Mouse (Mus musculus) ES-E14 (cell line): Measurements from ENCODE around the gene Nmrk1. TPM values are rescaled to one million over a fixed set of nuclear protein-coding genes. Genes with fewer than 3 reads are reported as not detected.

ENCODE experiments used
- DNase-seq: peaks from one replicate; pipeline ENCODE4 v3.0.0-alpha.2; 2013; ENCODE audit warnings: low read depth, low spot score
- H3K27ac ChIP-seq: 2 replicates; pipeline ENCODE4 v1.5.1; 2012; ENCODE audit warnings: low read depth, mild to moderate bottlenecking, low read length, moderate library complexity, mixed read lengths; ENCODE audit not compliant: poor library complexity, insufficient read depth, severe bottlenecking
- H3K36me3 ChIP-seq: 2 replicates; pipeline ENCODE4 v1.6.1; 2012; ENCODE audit warnings: mild to moderate bottlenecking, low read length, moderate library complexity, mixed read lengths; ENCODE audit not compliant: control insufficient read depth, poor library complexity, insufficient read depth, severe bottlenecking
- H3K4me1 ChIP-seq, 2 experiments: fragments of 150-350 bp in 1 of 2; sonication (generic) in 1 of 2; 2 replicates each; pipeline ENCODE4 v1.6.1; 2012; ENCODE audit warnings: low read length in 2 of 2, mild to moderate bottlenecking in 1 of 2, mixed read lengths in 1 of 2; ENCODE audit not compliant: control insufficient read depth in 2 of 2, insufficient read depth in 2 of 2, poor library complexity in 1 of 2
- H3K4me3 ChIP-seq, 2 experiments: fragments of 150-350 bp in 1 of 2; sonication (generic) in 1 of 2; 2 replicates each; pipeline ENCODE4 v1.5.1; 2012; ENCODE audit warnings: low read length in 2 of 2, low read depth in 1 of 2, mild to moderate bottlenecking in 1 of 2, mixed read lengths in 1 of 2; ENCODE audit not compliant: insufficient read depth in 1 of 2, poor library complexity in 1 of 2, severe bottlenecking in 1 of 2
- H3K9ac ChIP-seq: 2 replicates; pipeline ENCODE4 v1.6.1; 2012; ENCODE audit warnings: low read depth, mild to moderate bottlenecking, low read length, mixed read lengths; ENCODE audit not compliant: poor library complexity, insufficient read depth, severe bottlenecking
- H3K9me3 ChIP-seq: fragments of 150-350 bp; sonication (generic); 2 replicates; pipeline ENCODE4 v1.6.1; 2012; ENCODE audit warnings: low read depth, mild to moderate bottlenecking, low read length; ENCODE audit not compliant: control insufficient read depth, insufficient read depth
- CHD2 ChIP-seq: IDR thresholded peaks from 2 replicates; pipeline ENCODE4 v1.6.1; 2014; ENCODE audit warnings: mild to moderate bottlenecking, low read depth, low read length, inconsistent platforms
- HCFC1 ChIP-seq: IDR thresholded peaks from 2 replicates; pipeline ENCODE4 v1.6.1; 2012; ENCODE audit warnings: low read length, inconsistent platforms, borderline replicate concordance; ENCODE audit not compliant: insufficient read depth
- MAFK ChIP-seq: IDR thresholded peaks from 2 replicates; pipeline ENCODE4 v1.6.1; 2014; ENCODE audit warnings: mild to moderate bottlenecking, low read depth, low read length, inconsistent platforms; ENCODE audit not compliant: insufficient read depth
- ZC3H11A ChIP-seq: IDR thresholded peaks from 2 replicates; pipeline ENCODE4 v1.6.1; 2012; ENCODE audit warnings: low read depth, mild to moderate bottlenecking, inconsistent platforms, low read length, borderline replicate concordance
- ZNF384 ChIP-seq: IDR thresholded peaks from 2 replicates; pipeline ENCODE4 v1.6.1; 2012; ENCODE audit warnings: low read depth, low read length, inconsistent platforms
- in situ Hi-C, 2 experiments: fragments of 600-800 bp; cut with MboI; formaldehyde crosslinking; loops; one replicate each; pipeline ENCODE4 v1.15.1; 2025; ENCODE audit warnings: low sequenced_read_pairs in 2 of 2, inconsistent platforms in 1 of 2; ENCODE audit not compliant: unreplicated experiment in 2 of 2
- total RNA-seq: library from RNA; depleted of rRNA; stranded (reverse); fragments of 300-350 nt; gene quantifications from 2 replicates; pipeline ENCODE4 v1.2.3, GENCODE M21; 2012

Gene Nmrk1
- total RNA-seq, 1 experiment, result 6.4 TPM

DNA sequence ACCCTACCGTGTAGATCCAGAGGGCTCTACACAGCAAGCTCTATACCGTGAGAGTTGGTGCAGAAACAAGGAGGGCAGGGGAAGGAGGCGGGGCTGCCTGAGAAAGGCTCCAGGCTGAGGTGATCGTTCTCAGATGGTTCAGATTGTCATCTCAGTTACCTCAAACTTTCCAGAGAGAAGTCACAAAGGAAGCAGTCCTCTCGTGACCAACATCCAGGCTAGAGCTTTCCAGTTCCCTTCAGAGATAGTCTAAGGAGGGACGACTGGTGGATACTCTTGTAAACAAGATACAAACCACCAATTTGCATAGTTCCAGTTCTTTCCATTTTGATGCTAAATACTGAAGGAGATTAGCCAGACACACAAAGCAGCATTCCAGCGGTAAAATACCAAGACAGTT is 23.8 kb upstream of the Nmrk1 start:
- H3K4me1 ChIP-seq, result peaks cover 4 to 10% of the 10 kb centered on the region in 2 experiments
- DNase-seq, result peak; percentile 39
- H3K4me3 ChIP-seq, result no peak overlapping the region
- no peaks in the 10 kb centered on the region for H3K9me3 ChIP-seq
- no peak overlapping the region for H3K9ac ChIP-seq
- no peak overlapping the region; the same call in 1 of the 2 replicates for H3K27ac ChIP-seq
- in situ Hi-C loops, result no loop called here
- TF ChIP-seq ZNF384 (no peak), CHD2 (no peak), ZC3H11A (no peak), HCFC1 (no peak), MAFK (no peak)
- no peaks in the 10 kb centered on the region for H3K36me3 ChIP-seq

DNA sequence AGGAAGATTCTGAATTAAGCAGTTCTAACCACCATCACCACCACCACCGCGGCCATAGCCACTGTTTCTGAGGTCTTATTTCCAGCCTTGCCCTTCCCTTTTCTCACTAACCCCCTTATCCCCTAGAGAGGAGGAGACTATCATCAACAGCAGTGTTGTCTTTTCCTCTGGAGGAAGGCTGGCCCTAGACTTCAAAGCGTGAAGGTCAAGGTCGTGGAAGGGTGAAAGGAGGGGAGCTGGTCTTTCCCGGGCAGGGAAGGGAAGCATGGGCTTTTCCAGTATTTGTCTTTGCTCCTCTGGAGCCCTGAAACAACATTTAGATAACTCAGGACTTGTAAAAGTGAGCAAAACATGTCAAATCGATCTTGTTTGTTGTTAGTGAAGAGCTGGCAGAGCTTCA is 22.8 kb upstream of the Nmrk1 start:
- no peak overlapping the region; the same call in 1 of the 2 replicates for H3K27ac ChIP-seq

DNA sequence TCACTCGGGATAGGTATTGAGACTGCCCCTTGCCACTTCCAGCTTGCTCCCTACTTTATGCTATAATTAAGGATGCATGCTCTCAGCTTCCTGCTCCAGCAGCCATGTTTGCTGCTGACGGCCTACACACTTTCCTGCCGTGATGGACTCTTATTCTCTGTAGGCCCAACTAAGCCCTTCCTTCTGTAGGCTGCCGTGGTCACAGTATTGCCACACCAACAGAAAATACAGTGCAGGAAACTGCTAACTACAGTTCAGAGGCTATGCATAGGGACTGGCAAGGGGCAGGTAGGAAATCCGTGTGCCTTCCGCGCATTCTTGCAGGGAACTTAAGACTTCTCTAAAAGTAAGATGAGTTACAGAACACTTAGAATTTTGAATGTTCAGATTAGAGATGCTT is 17.4 kb upstream of the Nmrk1 start:
- Histone ChIP-seq H3K9ac (no peak overlapping the region), H3K27ac (no peak overlapping the region), H3K9me3 (no peaks in the 10 kb centered on the region), H3K4me1 (peaks cover 0 to 4% of the 10 kb centered on the region in 2 experiments; a peak in 2 of 4 replicates), H3K36me3 (no peaks in the 10 kb centered on the region), H3K4me3 (no peak overlapping the region)
- in situ Hi-C loops, result no loop called here
- TF ChIP-seq ZC3H11A, result no peak
- no peak for TF ChIP-seq HCFC1
- no peak for TF ChIP-seq MAFK
- TF ChIP-seq ZNF384, result no peak
- no peak for TF ChIP-seq CHD2
- DNase-seq, result no peak

More for the DNA sequence above, 22.8 kb upstream of the Nmrk1 start:
- Histone ChIP-seq H3K9me3 (no peaks in the 10 kb centered on the region), H3K36me3 (no peaks in the 10 kb centered on the region), H3K4me1 (peaks cover 4 to 13% of the 10 kb centered on the region in 2 experiments), H3K9ac (no peak overlapping the region), H3K4me3 (no peak overlapping the region)
- peak; percentile 39 for DNase-seq
- TF ChIP-seq CHD2, result no peak
- TF ChIP-seq MAFK, result no peak
- TF ChIP-seq ZNF384, result no peak
- no peak for TF ChIP-seq ZC3H11A
- TF ChIP-seq HCFC1, result no peak
- in situ Hi-C loops, result no loop called here

DNA sequence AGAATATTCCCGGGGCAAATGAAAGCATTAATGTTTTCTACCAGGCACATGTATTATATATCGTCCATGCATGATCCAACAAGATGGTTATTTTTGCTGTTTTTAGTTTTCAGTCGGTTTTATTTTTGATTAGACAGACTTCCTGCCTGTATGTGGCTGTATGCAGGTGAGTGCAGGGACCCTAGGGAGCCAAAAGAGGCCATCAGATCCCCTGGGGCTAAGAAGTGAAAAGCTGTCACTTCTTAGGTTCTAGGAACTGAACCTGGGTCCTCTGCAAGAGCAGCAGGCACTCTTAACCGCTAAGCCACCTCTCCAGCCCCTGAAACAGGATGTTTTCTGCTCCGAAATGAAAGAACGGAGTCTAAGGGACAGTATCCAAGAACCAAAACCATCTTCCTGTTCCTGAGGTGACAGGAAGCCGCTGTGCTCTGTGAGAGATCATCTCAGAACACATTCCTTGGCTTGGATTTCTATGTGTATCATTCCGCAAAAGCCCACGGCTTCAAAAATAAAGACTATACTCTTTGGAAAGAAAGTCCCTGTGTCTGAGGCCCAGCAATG is 16.0 kb upstream of the Nmrk1 start:
- H3K9ac ChIP-seq, result no peak overlapping the region
- no peak for DNase-seq
- H3K4me1 ChIP-seq, result peaks cover 0 to 4% of the 10 kb centered on the region in 2 experiments; a peak in 1 of 4 replicates
- TF ChIP-seq ZNF384 (no peak), ZC3H11A (no peak), HCFC1 (no peak), MAFK (no peak), CHD2 (no peak)
- no peaks in the 10 kb centered on the region for H3K36me3 ChIP-seq
- H3K9me3 ChIP-seq, result no peaks in the 10 kb centered on the region
- no peak overlapping the region for H3K27ac ChIP-seq
- in situ Hi-C loops, result no loop called here
- no peak overlapping the region for H3K4me3 ChIP-seq

DNA sequence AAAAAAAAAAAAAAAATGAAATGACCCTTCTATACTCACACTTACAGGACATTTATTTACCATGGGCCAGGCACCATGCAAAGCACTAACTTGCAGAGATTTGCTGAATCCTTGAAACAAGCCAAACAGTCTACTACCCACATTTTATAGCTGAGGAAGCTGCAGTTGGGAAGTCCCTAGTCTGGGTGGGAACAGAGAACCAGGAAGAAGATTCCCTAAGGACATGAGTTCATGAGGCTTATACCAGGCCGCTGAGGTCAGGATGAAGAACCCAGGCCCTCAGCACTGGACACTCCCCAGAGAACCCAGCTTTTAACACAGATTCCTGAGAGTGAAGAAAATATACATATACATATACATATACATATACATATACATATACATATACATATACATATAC is 14.2 kb upstream of the Nmrk1 start:
- Histone ChIP-seq H3K4me3 (no peak overlapping the region), H3K9me3 (no peaks in the 10 kb centered on the region), H3K9ac (no peak overlapping the region), H3K27ac (no peak overlapping the region), H3K36me3 (no peaks in the 10 kb centered on the region), H3K4me1 (peaks cover 0 to 4% of the 10 kb centered on the region in 2 experiments; a peak in 1 of 4 replicates)
- in situ Hi-C loops, result no loop called here
- DNase-seq, result no peak
- TF ChIP-seq CHD2, result no peak
- TF ChIP-seq MAFK, result no peak
- TF ChIP-seq ZNF384, result no peak
- no peak for TF ChIP-seq ZC3H11A
- TF ChIP-seq HCFC1, result no peak
